In the genomic region with DNA sequence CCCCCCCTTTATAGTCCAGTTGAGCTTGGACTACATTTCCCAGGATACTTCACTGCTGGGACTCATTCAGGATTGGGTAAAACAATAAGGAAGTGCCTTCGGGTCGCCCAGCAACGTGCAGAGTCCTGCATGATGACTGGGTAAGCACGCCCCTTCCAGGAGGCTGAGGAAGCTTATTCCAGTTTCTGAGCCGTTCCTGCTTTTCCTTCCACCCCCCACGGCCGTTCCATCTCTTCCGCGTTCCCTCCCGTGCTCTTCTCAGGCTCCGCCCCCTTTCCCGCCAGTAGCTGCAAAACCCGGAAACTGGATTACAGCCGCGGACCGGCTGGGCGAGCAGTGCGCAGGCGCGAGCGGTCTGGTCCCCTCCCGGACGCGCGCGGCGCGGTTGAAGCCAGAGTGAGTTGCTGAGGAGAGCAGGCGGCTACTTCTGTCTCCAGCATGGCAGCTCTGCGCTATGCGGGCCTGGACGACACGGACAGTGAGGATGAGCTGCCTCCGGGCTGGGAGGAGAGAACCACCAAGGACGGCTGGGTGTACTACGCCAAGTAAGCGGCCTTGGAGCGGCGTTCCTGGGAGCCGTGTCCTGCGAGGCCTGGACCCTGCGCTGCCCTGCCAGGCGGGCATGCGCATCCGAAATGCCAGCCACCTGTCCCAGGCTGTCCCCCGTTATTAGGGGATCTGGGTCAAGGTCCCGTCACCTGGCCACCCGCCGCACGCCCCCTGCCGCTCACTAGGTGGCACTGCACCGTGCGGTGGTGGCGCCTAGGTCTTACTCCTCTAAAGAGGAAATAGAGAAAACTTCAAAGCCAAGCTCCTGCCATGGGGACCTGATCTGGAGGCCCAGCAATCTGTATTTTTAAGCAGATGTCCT, we compare ENCODE assay signal across 8 mouse cellular contexts. TPM values are rescaled to one million over a fixed set of nuclear protein-coding genes. Genes with fewer than 3 reads are reported as not detected.
A peak's percentile ranks its signal among the peaks of the same experiment; 100 is the strongest.
DNase-seq lines count a peak whose midpoint lies in the region; ATAC-seq lines count a peak whose summit lies in the region.

A gene (plus strand): TSS at position 322 of the 871 bp plus-strand sequence.

- H3K9ac ChIP-seq in forebrain, embryonic 14.5 days (ENCODE audit: low read length), result peak within 1 kb of the TSS; percentile 70
- H3K9ac ChIP-seq in neural tube, embryonic 15.5 days (replicated peaks), result peak within 1 kb of the TSS; percentile 76

- peak within 1 kb of the TSS; percentile 86 for H3K4me2 ChIP-seq in forebrain, embryonic 14.5 days (ENCODE audit: low read length)
- peak within 1 kb of the TSS; percentile 96 for H3K4me2 ChIP-seq in neural tube, embryonic 15.5 days

- under 1% methylated on average over 54 of the region's 54 CpGs for WGBS in forebrain, embryonic 14.5 days
- under 1% methylated on average over 54 of the region's 54 CpGs for WGBS in neural tube, embryonic 15.5 days

- H3K9me3 ChIP-seq in forebrain, embryonic 14.5 days (replicated peaks; ENCODE audit: control insufficient read depth, low read length), result no peaks in the 10 kb centered on the region
- H3K9me3 ChIP-seq in neural tube, embryonic 15.5 days (replicated peaks), result no peaks in the 10 kb centered on the region

- intact Hi-C loops in heart, postnatal 14 days (cut with DNase I), result loop anchor here (5.0 kb wide), 2 partner anchors 357 to 772 kb away; no protein-coding TSS in a partner anchor

- peaks cover 6% of the 10 kb centered on the region; the same call in 1 of the 2 replicates for H3K4me1 ChIP-seq in forebrain, embryonic 14.5 days (ENCODE audit: control insufficient read depth, insufficient read depth, low read length)
- peaks cover 16% of the 10 kb centered on the region for H3K4me1 ChIP-seq in neural tube, embryonic 15.5 days

- DNase-seq in ES-CJ7 (ENCODE audit: low read depth, low spot score), result peak; percentile 99
- DNase-seq in cerebellum, adult 11 months, result peak; percentile 100
- DNase-seq in forebrain, embryonic 14.5 days (ENCODE audit: low spot score), result peak; percentile 99
- peak; percentile 100 for DNase-seq in heart, postnatal 14 days
- DNase-seq in layer of hippocampus, adult 11-12 months (ENCODE audit: low spot score), result peak; percentile 100
- DNase-seq in lung, adult 18-20 months, result peak; percentile 99
- DNase-seq in testis, postnatal 14 days (ENCODE audit: low spot score), result peak; percentile 97

- ATAC-seq in forebrain, embryonic 14.5 days, result peak; percentile 99
- peak; percentile 98 for ATAC-seq in neural tube, embryonic 15.5 days (ENCODE audit: low FRiP score)

- H3K4me3 ChIP-seq in forebrain, embryonic 14.5 days (ENCODE audit: low read depth, low read length), result peak within 1 kb of the TSS; percentile 66
- H3K4me3 ChIP-seq in neural tube, embryonic 15.5 days (replicated peaks), result peak within 1 kb of the TSS; percentile 86

- peak within 1 kb of the TSS; percentile 77 for H3K27ac ChIP-seq in forebrain, embryonic 14.5 days (ENCODE audit: low read depth, low read length)
- H3K27ac ChIP-seq in neural tube, embryonic 15.5 days (replicated peaks), result peak within 1 kb of the TSS; percentile 85

- H3K27me3 ChIP-seq in forebrain, embryonic 14.5 days (replicated peaks; ENCODE audit: control insufficient read depth, insufficient read depth, low read length), result no peaks in the 10 kb centered on the region
- no peaks in the 10 kb centered on the region for H3K27me3 ChIP-seq in neural tube, embryonic 15.5 days (replicated peaks)

- H3K36me3 ChIP-seq in forebrain, embryonic 14.5 days (ENCODE audit: control insufficient read depth, insufficient read depth, low read length), result no peaks in the 10 kb centered on the region
- no peaks in the 10 kb centered on the region for H3K36me3 ChIP-seq in neural tube, embryonic 15.5 days

RNA-seq across cellular contexts. Expression of the gene that starts here (rescaled TPM):
- polyA plus RNA-seq in forebrain, embryonic 14.5 days (2014; fragmentation: Nextera tagmentation; extraction: Ambion mirVana), result 8.9 and 9.3 TPM in 2 replicates
- 1 to 10 TPM; 5.6 to 6.5 TPM for total RNA-seq in heart, postnatal 14 days (2021)
- polyA plus RNA-seq in neural tube, embryonic 15.5 days (2015; fragmentation: Nextera tagmentation; extraction: Ambion mirVana), result 12.9 and 13.2 TPM in 2 replicates

Comparison
In these comparisons a context has a peak if more than half of its experiments do, and no peak if none do; other contexts are left out.
1. Peak in every context shown above with its lines: DNase-seq, ATAC-seq, H3K4me3 ChIP-seq and H3K27ac ChIP-seq.